Mouse (Mus musculus) gastrocnemius, postnatal 14 days (tissue): ENCODE results near the gene Map3k12. TPM values are rescaled to one million over a fixed set of nuclear protein-coding genes. Genes with fewer than 3 reads are reported as not detected.
A peak's percentile ranks its signal among the peaks of the same experiment; 100 is the strongest.

Experiments used
- DNase-seq: peaks from one replicate; pipeline ENCODE4 v3.0.0; 2021; ENCODE audit warnings: mixed read lengths
- intact Hi-C: fragments of 180-260 bp; cut with DNase I; formaldehyde crosslinking; loops from one replicate; pipeline ENCODE4 v1.15.1; 2025; ENCODE audit warnings: low total_unique reads
- total RNA-seq, 2 experiments: library from RNA; stranded (reverse); gene quantifications; 2 replicates each; pipeline ENCODE4 v1.2.3; 2021

Map3k12 gene
- total RNA-seq, 2 experiments from 2014 or later, result 3.1 TPM

DNA sequence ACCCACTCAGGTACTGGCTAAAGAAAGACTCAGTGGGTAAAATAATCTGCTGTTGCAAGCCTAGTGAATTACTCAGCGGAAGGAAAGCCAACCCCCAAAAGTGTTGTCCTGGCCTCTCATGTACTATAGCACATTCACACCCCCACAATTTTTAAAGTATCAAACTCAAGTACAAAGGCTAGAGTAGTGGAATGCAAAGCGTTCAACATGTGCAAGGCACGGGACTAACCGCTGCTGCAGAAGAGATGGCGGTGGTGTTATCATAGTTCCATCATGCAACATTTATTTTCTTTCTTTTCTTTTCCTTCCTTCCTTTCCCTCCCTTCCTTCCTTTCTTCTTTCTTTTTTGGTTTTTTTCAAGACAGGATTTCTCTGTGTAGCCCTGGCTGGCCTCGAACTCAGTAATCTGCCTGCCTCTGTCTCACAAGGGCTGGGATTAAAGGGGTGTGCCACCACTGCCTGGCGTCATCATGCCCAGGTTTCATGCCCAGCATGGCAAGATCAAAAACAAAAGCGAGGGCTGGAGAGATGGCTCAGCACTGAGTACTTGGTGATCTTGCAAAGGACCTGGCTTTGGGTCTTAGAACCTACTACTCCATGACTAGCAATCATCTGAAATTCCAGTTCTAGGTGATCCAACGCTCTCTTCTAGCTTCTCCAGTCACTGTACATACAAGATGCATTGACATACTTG lies 10.9 kb downstream of the Map3k12 start:
- intact Hi-C loops, result no loop called here
- DNase-seq, result no peak

DNA sequence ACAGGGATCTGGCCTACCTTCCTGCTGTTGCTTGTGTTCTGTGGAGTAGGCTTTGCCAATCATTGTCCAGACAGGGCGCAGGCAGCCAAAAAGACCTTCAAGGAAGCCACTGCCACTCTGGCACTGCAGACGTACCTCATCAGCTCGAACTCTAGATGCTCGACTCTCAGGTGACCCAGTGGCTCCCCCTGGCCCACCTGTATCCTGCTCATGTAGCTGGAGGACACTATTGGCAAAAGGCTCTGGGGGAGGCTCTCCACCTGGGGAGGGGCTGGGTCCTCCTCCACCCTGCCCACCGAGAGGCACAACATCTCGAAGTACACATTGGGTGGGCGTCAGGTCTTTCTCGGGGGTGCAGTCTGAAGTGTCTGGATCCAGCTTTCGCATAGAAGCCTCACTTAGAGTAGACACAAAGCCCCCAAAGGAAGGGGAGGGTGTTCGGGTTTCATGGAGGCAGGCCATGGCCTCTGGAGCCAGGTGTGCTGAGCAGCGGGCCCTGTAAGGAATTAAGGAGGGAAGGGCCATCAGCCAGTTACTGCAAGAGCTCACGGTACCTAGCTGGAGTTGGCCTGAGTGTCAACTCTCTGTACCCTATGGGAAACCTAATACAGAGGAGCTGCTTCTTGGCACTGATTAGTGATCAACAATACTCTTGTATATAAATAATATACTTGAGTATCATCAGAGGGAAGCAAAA lies 11.6 kb downstream of the Map3k12 start:
- intact Hi-C loops, result no loop called here
- no peak for DNase-seq

DNA sequence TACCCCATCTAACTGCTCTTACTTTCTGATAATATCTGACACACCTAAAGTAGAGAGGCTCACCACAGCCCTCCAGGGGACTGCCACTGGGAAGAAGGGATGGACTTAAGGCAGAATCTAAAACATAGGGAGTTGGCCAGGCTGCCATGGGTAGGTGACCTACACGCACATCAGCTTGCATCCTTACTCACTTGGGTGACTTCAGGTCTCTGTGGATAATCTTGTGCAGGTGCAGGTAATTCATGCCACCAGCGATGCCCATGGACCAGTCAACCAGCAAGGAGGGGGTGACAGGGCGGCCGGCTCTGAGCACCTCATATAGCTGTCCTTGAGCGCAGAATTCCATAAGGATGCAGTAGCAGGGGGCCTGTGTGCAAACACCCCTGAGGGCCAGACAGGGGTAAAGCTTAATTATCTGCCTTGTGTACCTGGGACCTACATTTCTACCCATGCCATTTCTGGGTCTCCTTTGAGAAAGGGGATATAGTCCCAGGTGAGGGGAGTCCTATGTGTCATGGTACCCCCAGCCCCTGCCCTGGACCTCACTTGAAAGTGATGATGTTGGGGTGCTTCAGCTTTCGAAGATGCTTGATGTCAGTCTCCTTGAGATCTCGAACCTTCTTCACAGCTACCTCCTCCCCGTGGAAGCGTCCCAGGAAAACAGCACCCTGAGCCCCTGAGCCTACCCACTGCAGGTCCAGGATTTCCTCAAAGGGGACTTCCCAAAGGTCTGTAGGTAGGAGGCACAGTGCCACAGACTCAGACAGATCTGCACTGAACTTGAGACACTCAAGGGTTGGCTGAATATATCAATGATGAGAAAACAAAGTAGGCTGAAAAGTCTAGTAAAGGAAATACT lies 12.7 kb downstream of the Map3k12 start:
- no peak for DNase-seq
- intact Hi-C loops, result no loop called here

DNA sequence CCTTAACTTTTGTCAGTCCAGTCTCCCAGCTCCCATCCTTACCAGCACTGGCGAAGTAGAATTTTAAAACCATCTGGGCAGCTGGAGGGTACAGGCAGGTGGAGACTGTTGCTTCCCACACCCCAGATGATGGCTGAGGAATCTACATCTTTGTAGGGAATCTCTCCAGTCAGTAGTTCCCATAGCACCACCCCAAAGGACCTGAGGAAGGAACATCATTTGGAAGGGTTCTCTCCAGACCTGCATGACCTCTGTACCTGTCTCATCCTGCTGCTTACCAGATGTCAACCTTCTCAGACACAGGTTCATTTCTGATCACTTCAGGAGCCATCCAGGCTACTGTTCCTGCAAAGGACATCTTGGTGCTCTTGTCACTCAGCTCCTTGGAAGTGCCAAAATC lies 13.4 kb downstream of the Map3k12 start, which contains the start of gene Gm10337:
Gene Gm10337 (plus strand): TSS at position 276 of the 400 bp plus-strand sequence.
- no peak for DNase-seq
- intact Hi-C loops, result no loop called here

DNA sequence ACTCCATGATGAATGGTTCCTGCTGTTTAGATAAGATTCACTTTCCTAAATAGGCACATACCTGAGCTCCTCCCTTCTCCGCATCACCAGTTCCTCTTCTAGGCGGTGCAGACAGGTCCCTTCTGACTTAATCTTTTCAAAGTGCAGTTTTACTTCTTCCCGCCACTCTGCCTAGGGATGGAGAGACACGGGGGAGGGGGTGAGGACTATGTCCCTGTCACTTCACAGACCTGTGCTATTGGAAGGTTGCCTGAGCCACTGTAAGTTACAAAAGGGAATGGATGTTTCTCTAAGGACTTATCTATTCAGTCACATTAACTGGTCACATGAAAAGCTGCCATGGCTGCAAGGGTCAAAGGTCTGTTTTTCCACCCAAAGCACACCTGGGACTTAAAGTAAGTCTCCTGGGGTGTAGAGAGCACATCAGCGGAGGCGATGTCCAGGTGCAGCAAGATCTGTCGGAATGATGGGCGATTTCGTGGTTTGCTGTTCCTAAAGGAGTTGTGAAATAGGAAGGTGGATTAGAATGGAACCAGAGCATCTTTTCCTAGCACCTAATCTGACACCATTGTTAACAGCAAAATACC lies 14.5 kb downstream of the Map3k12 start:
- intact Hi-C loops, result no loop called here
- DNase-seq, result no peak

DNA sequence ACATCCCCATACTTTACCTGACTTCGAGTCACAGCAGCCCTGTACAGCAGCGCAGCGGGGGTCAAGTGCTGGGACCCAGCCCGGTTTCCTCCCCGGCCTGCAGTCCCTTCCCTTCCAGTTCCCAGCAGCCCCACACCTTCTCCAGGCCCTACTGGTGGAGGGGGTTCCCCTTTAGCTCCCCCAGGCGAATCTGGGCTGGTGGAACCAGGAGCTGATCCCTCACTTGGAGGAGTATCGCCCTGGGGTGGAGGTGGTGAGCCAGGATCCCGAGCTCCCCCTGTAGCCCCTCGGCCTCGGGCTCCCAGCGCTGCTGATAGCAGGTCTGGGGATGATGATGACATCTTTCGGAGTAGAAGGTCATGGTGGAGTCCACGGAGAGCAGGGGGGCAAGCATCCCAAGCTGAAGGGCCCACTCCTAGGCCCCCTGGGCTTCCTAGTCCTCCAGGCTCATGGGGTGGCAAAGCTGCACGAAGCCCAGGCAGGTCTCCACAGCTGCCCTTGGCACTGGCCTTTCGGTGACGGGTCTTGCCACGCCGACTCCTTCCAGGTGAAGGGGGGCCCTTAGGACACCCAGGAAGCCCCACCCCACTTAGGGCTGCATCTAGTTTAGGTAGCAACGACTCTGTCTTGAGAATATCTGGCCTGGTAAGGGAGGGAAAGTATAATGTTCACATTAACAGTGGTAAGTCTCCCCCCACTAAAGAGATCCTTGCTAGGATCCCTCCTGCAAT lies 15.6 kb downstream of the Map3k12 start:
- intact Hi-C loops, result no loop called here
- DNase-seq, result no peak

DNA sequence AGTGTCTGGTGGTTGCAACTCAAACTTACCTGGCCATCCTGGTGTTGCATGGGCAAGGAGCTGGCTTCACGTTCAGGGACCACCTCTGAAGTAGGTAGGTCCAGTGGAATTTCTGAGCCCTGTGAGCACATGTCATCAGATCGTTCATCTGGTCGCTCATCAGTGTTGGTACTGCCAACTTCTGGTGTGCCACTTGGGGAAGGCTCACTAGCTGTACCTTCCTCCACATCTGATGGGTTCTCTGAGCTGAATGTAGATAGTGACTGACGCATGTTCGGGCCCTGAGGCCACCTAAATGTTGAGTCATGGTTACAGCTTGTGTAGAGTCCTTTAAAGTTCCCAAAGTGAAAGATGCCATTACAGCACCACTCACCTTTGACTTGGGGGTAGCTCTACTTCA lies 16.4 kb downstream of the Map3k12 start:
- intact Hi-C loops, result no loop called here
- no peak for DNase-seq

DNA sequence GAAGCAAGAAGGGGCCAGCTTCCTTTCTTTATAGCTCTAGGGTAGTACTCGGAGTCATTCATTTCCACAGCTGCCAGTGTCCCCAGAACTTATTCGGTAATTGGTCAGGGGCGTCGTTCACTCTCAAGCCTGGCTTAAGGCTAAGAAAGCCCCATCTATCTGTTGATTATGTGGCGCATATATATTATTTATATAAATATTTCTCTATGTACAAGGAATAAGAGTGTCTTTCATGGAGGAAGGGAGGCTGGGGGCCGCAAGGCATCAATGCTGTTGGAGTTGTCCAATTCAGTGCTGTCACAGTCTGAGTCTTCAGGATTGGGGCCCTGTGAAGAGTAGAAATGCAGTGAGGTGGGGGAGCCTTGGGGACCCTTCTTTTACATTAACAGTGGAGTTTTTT lies 17.0 kb downstream of the Map3k12 start:
- intact Hi-C loops, result no loop called here

DNA sequence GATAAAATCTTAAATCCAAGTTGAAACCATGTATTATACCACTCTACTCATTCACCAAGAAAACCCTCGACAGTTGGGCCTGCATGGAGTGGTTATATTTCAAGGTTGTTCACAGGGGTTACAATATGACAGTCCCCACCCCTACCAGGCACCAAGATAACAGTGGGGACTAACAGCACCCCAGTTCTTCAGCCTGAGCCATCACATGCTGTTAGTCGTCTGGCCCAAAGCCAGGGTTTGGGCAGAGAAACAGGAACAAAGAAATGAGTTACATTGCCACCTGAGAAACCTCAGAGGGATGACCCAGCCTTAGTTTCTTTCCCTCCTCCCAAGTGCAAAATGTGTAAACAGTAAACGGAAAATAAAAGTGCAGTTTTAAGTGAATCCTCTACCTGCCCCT lies 17.5 kb downstream of the Map3k12 start:
- DNase-seq, result no peak
- intact Hi-C loops, result no loop called here

More for the DNA sequence above, 17.0 kb downstream of the Map3k12 start:
- DNase-seq, result no peak

DNA sequence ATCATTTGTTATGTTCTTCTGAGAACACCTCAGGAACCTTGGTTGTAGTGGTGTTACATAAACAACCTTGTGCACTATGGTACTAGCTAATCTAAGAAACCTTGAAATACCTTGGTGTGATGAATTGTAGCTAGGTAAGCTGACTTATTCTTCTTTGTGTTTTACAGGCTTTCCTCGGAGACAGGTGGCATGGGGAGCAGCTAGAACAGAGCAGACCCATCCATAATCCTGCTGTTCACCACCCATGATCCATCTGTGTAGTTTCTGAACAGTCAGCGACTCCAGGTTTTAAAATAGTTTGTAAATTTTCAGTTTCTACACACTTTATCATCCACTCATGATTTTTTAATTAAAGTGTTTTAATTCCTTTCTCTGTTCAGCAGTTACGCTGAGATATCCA lies 18.5 kb downstream of the Map3k12 start:
- no peak for DNase-seq
- intact Hi-C loops, result no loop called here

DNA sequence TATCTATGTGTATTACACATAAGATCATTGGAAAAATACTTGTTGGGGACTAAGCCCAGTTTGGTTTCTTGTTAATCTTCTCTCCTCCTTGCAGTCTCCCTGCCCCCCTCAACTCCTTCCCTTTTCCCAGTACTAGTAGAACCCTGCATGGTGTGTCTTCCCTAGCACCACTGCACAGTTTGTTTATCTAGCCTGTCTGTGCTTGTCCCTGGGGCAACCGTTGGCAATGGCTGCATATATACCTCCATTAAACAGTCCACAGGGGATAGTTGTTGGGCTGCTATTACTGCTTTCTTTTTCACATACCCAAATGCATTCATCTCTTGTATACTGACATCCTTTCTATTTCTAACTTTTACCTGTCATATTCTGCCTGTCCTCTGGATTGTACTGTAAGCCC lies 29.2 kb downstream of the Map3k12 start:
- no peak for DNase-seq
- intact Hi-C loops, result no loop called here

DNA sequence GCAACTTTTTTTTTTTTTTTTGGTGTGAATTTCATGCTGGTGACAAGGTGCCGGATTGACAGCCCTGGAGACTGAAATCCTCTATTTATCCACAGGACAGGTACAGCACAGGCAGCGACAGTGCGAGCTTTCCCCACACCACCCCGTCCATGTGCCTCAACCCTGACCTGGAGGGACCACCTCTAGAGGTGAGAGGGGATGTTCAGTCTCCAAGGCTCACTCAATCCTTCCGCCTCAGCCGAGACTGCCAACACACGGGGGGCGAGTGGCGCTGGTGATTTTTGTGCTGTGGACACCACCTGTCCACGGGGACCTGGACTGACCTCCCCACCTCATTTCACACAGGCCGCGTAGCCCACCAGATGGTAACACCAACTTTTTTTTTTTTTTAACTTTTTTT lies 31.0 kb downstream of the Map3k12 start:
- intact Hi-C loops, result no loop called here
- DNase-seq, result no peak

DNA sequence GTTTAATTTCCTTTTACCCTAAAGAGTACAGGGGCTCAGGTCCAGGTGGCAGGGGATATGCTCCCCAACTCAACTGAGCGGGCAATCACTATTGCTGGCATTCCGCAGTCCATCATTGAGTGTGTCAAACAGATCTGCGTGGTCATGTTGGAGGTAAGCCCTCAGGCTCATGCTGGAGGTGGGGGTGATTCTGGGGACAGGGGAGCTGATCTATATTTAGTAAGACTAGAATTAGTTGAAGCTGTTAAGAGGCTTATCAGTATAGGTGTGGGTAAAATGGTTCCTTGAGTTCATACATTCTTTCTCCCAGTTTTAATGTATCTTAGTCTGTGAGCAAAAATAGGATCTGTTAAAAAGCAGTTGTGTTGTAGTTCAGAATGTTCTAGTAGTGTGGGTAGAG lies 33.7 kb downstream of the Map3k12 start:
- DNase-seq, result no peak

DNA sequence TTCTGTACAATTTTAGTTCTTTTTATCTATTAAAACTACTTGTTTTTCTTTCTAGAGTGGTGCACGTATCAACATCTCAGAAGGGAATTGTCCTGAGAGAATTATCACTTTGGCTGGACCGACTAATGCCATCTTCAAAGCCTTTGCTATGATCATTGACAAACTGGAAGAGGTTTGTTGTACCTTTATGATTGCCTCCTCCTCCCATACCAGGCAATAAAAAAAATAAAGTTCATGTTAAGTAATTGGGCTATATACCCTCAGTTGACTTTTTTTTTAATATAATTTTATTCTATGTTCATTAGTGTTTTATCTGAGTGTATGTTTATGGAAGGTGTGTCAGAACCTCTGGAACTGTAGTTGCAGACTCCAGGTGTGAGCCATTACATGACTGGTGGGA lies 42.3 kb downstream of the Map3k12 start:
- intact Hi-C loops, result no loop called here
- DNase-seq, result no peak

More for the DNA sequence above, 33.7 kb downstream of the Map3k12 start:
- intact Hi-C loops, result no loop called here

DNA sequence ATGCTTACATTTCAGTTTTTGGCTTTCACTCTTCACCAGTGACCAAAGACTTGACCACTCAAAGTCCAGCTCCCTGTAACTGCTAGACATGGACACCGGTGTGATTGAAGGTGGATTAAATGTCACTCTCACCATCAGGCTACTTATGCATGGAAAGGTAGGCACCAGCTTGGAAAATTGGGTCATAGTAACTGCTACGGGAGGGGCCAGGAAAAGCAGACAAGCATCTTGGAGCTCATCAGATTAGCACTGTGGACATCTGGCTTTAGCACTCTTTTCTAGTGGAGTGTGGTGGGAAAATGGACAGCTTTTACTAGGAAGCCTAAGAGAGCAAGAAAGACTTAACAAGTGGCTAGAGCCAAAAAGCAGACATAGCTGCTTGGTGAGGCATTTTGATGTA lies 43.6 kb downstream of the Map3k12 start:
- intact Hi-C loops, result no loop called here
- DNase-seq, result no peak

DNA sequence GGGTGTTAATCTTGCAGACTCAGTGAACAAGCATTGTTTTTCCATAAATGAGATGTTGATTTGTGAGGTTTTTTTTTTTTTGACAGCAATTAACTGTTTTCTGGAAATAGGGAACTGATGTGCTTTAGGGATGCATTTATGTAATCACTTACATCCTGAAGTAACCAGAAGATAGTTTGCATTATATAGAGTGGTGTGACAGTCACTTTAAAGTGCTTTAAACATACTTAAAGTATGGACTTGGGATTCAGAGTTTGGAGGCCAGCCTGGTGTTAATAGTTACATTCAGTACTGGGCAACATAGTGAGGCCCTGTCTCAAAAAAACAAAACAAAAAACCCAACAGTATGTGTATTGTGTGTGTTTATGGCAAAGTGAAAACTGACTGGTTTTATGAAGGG lies 45.1 kb downstream of the Map3k12 start:
- intact Hi-C loops, result no loop called here
- no peak for DNase-seq

DNA sequence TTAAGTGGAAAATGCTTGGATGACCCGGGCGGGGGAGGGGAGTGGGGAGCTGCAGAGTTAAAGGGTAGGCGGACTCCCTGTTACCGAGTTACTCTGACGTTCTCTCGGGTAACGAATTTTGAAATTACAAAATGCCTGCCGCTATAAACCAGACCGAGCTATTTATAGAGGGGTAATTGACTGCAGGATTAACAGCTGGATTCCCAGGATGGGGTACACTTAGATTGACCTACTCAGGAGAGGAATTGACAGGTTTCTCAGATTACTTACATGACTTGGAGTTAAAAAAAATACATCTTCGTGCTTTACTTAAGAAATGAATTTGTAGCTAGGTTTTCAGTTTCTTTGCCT lies 45.6 kb downstream of the Map3k12 start:
- DNase-seq, result no peak
- intact Hi-C loops, result no loop called here

DNA sequence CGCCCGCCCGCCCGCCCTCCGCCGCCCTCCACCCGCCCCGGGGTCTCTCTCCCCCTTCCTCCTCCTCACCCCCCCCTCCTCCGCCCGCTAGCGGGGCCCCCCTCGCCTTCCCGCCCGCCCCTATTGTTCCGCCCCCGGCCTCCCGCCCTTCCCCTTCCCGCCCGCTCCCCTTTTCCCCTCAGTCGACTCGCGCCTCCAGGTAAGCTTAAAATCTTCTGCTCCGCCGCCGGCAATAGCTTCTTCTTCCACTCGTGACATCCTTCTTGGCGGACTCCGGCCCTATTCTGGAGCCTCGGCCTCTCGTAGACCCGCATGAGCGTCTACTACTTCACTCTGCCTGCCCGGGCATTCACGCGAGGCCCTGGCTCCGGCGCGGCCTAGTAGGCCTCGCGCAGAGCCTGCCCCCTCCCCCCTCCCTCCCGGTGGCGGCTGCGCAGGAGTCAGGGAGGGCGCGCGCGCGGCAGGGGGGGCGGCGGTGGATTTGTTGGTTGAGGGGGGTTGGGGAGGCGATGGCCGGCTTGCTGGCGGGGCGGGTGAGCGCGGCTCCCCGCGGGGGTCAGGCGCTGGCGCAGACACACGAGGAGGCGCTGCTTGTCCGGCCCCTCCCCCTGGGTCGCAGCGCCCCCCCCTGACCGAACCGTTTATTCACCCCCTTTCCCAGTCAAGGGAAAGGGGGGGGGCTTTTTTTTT lies 46.1 kb downstream of the Map3k12 start:
- intact Hi-C loops, result no loop called here
- peak; percentile 89 for DNase-seq

DNA sequence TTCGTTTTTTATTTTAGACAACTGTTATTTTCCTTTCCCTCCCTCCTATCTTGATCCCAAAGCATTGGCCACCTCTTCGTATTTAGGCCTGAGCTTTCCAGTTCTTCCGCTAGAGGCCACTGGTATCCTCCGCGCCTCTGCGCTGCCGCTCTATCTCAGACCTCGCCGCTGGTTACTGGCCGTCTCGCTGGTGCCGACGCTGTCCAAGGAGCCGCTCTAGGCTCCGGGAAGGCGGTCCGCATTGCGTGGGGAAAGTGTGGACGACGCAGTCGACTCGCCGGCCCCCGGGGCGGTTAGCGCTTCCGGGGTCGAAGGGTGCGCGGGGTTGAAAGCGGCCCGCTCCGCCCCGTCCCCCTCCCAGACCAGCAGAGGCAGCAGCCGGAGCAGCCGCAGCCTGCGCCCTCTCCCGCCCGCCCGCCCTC lies 46.7 kb downstream of the Map3k12 start, which contains the start of gene Pcbp2:
Gene Pcbp2 (plus strand): TSS at position 357 of the 422 bp plus-strand sequence.
- intact Hi-C loops, result no loop called here

More for the DNA sequence above, 46.7 kb downstream of the Map3k12 start, which contains the start of gene Pcbp2:
- DNase-seq, result peak; percentile 98
